Mouse (Mus musculus): ENCODE measurements around the gene Dnttip1.

GRCm38 (mm10) chr2:164817206-164817605 is 71.4 kb downstream of the Dnttip1 start:
- TF ChIP-seq CTCF (IDR thresholded peaks at IDR 0.05; ENCODE audit: low read depth) (no peak), EP300 (IDR thresholded peaks at IDR 0.05; ENCODE audit: low read depth) (no peak)

Measured in liver, embryonic 14.5 days (tissue).